ENCODE assay signal across 15 mouse cellular contexts in the genomic region with DNA sequence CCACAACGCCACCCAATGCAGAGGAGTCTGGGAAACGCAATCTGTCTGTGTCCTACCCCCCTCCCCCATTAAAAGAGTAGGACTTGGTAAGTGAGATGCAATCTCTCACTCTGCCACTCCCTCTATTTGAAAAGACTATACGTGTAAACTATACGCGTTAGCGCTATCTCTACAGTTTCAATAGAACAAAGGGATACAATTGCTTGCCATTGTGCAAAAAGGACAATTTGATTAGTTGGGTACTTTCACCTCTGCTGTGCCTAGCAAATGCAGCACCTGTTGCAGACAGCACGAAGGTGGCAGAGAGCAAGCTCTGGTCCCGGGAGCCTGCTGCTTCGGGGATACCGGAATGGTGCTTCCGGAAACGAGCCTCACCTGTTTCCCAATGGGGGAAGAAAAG.
DNase-seq lines count a peak whose midpoint lies in the region; ATAC-seq lines count a peak whose summit lies in the region.
"Had no signal": no experiment of that assay in that cellular context is flagged by ENCODE, and none has a peak within 500 bp of the region (broad histone marks: within the 10 kb centered on the region; RNA-seq: fewer than 3 reads in every experiment).

No protein-coding gene starts in this region.

- H3K9ac ChIP-seq in lung, embryonic 16.5 days (ENCODE audit: low read length): no peak overlapping the region
- H3K9ac ChIP-seq in forebrain, embryonic 12.5 days: no peak overlapping the region

- intact Hi-C loops in heart, postnatal 14 days (cut with DNase I): no loop called here

- no peaks in the 10 kb centered on the region for H3K27me3 ChIP-seq in lung, embryonic 16.5 days (ENCODE audit: control insufficient read depth, insufficient read depth, low read depth, low read length)
- no peaks in the 10 kb centered on the region for H3K27me3 ChIP-seq in forebrain, embryonic 12.5 days
- H3K27me3 ChIP-seq in limb, embryonic 10.5 days (ENCODE audit: low read depth, poor library complexity, severe bottlenecking): no peaks in the 10 kb centered on the region

- ATAC-seq in lung, embryonic 16.5 days (ENCODE audit: low read depth): no peak
- ATAC-seq in forebrain, embryonic 12.5 days (ENCODE audit: low FRiP score): no peak
- ATAC-seq: hindbrain, postnatal 0 days had no signal

- H3K27ac ChIP-seq in lung, embryonic 16.5 days (ENCODE audit: low read length): no peak overlapping the region
- H3K27ac ChIP-seq in forebrain, embryonic 12.5 days: peak overlapping the region; percentile 80
- H3K27ac ChIP-seq in limb, embryonic 10.5 days: peak overlapping the region; percentile 62
- H3K27ac ChIP-seq: heart, embryonic 10.5 days had no signal

- no peak overlapping the region for H3K4me3 ChIP-seq in lung, embryonic 16.5 days (ENCODE audit: low read length)
- no peak overlapping the region for H3K4me3 ChIP-seq in forebrain, embryonic 12.5 days (replicated peaks)
- no peak overlapping the region for H3K4me3 ChIP-seq in limb, embryonic 10.5 days
- H3K4me3 ChIP-seq: heart, embryonic 10.5 days had no signal

- peak overlapping the region; percentile 22; the same call in 1 of the 2 replicates for H3K4me2 ChIP-seq in lung, embryonic 16.5 days (ENCODE audit: low read depth, low read length)
- H3K4me2 ChIP-seq in forebrain, embryonic 12.5 days: no peak overlapping the region

- peaks cover 14% of the 10 kb centered on the region for H3K4me1 ChIP-seq in lung, embryonic 16.5 days (replicated peaks; ENCODE audit: control insufficient read depth, insufficient read depth, low read length)
- H3K4me1 ChIP-seq in forebrain, embryonic 12.5 days: peaks cover 15% of the 10 kb centered on the region
- peaks cover 23% of the 10 kb centered on the region for H3K4me1 ChIP-seq in limb, embryonic 10.5 days

- DNase-seq in lung, postnatal 25 days (ENCODE audit: low spot score): no peak
- DNase-seq in limb, embryonic 10.5 days (ENCODE audit: low spot score): peak; percentile 33
- DNase-seq in thymus, postnatal 14 days: no peak
- no peak for DNase-seq in testis, postnatal 14 days (ENCODE audit: low spot score)
- no peak for DNase-seq in heart, postnatal 14 days
- DNase-seq: cerebellum, postnatal 14 days; gastrocnemius, postnatal 10 days; kidney, adult 9 months; lung, adult 2 months; right cerebral cortex, adult 18-20 months; spleen, adult 18-20 months had no signal

- WGBS in lung, embryonic 16.5 days: 44% methylated on average over 12 of the region's 12 CpGs
- WGBS in forebrain, embryonic 12.5 days: 61% methylated on average over 12 of the region's 12 CpGs
- 82% methylated on average over 12 of the region's 12 CpGs for WGBS in limb, embryonic 10.5 days

- H3K9me3 ChIP-seq in lung, embryonic 16.5 days (ENCODE audit: control insufficient read depth, low read length): no peaks in the 10 kb centered on the region
- H3K9me3 ChIP-seq in forebrain, embryonic 12.5 days: no peaks in the 10 kb centered on the region
- H3K9me3 ChIP-seq in limb, embryonic 10.5 days (replicated peaks): no peaks in the 10 kb centered on the region
- H3K9me3 ChIP-seq: heart, embryonic 10.5 days had no signal

- H3K36me3 ChIP-seq in lung, embryonic 16.5 days (ENCODE audit: control insufficient read depth, insufficient read depth, low read length): no peaks in the 10 kb centered on the region
- H3K36me3 ChIP-seq in forebrain, embryonic 12.5 days (replicated peaks): no peaks in the 10 kb centered on the region
- no peaks in the 10 kb centered on the region for H3K36me3 ChIP-seq in limb, embryonic 10.5 days
- H3K36me3 ChIP-seq: heart, embryonic 10.5 days had no signal
